Mouse (Mus musculus): Measurements from ENCODE around the gene Ifit3b. TPM values are rescaled to one million over a fixed set of nuclear protein-coding genes. Genes with fewer than 3 reads are reported as not detected.

The Ifit3b gene
- 0.92 and 1.2 TPM in 2 replicates for polyA plus RNA-seq (2015; fragmentation: Nextera tagmentation; extraction: Ambion mirVana)

GRCm38 (mm10) chr19:34607237-34608051 lies at the start of gene Ifit3b:
Gene Ifit3b, plus strand, starts transcription at chr19:34607970.

GRCm38 (mm10) chr19:34583126-34583766 lies 24.5 kb upstream of the Ifit3b start, which contains the start of gene Ifit3:
Gene Ifit3, plus strand, starts transcription at chr19:34583531.

DNA sequence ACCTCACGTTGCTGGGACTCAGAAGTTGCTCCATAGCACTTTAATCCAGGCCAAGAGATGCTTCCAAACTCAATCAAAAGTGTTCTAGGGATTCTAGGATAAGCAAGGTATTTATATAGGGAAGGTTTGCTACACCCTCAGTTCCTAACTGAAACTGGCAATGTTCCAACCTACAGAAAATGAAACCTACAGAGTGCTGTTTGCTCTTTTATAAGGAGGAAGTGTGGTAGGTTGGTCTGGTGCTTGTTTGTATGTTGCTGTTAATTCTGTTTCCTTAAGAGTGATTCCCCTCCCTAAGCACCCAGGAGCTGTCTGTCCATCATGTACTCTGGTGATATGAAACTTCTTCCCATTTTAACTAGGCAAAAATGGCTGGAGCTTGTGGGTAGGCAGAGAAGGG lies 5.9 kb upstream of the Ifit3b start, which contains the start of gene Ifit1bl1:
TSS of gene Ifit1bl1 (minus strand) at position 69 of the 400 bp plus-strand sequence.

DNA sequence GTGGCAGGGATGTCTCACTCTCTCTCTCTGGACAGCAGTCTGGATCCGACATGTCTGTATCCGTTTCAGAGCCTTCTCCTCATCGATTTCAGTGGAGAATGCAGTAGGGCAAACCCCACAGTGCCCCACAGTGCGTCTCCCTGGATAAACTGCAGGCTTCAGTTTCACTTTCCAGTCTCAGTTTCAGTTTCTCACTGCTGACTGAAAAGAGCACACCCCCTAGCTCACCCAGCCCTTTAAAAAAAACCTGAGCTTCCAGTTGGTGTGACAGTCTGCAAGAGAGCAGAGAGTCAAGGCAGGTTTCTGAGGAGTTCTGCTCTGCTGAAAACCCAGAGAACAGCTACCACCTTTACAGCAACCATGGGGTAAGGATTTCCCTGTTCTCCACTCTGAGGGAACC lies 32.9 kb downstream of the Ifit3b start, which contains the start of the genes Ifit1bl2 and Ifit1:
TSS of gene Ifit1bl2 (minus strand) at position 121 of the 400 bp plus-strand sequence.
TSS of gene Ifit1 (plus strand) at position 249 of the 400 bp plus-strand sequence.

Other genes starting within 250 kb of the Ifit3b start
- 1.0 and 1.1 TPM in 2 replicates for gene Ch25h, start 132.8 kb upstream of the Ifit3b start, polyA plus RNA-seq (2015; fragmentation: Nextera tagmentation; extraction: Ambion mirVana)
- gene Lipa, start 80.5 kb upstream of the Ifit3b start, polyA plus RNA-seq (2015; fragmentation: Nextera tagmentation; extraction: Ambion mirVana) = 14.9 and 19.3 TPM in 2 replicates
- gene Ifit2, start 57.3 kb upstream of the Ifit3b start, polyA plus RNA-seq (2015; fragmentation: Nextera tagmentation; extraction: Ambion mirVana) = 6.0 and 6.3 TPM in 2 replicates
- 4.4 and 4.5 TPM in 2 replicates for gene Ifit3, start 24.4 kb upstream of the Ifit3b start, polyA plus RNA-seq (2015; fragmentation: Nextera tagmentation; extraction: Ambion mirVana)
- gene Ifit1bl1, start 6.0 kb upstream of the Ifit3b start, polyA plus RNA-seq (2015; fragmentation: Nextera tagmentation; extraction: Ambion mirVana) = 0.77 and 0.79 TPM in 2 replicates
- 0.12 and 0.16 TPM in 2 replicates for gene Ifit1bl2, start 32.8 kb downstream of the Ifit3b start, polyA plus RNA-seq (2015; fragmentation: Nextera tagmentation; extraction: Ambion mirVana)
- gene Ifit1, start 32.9 kb downstream of the Ifit3b start, polyA plus RNA-seq (2015; fragmentation: Nextera tagmentation; extraction: Ambion mirVana) = 1.8 and 2.1 TPM in 2 replicates
- gene Slc16a12, start 139.3 kb downstream of the Ifit3b start, polyA plus RNA-seq (2015; fragmentation: Nextera tagmentation; extraction: Ambion mirVana) = 3.6 and 4.6 TPM in 2 replicates

Measured in skeletal muscle tissue, postnatal 0 days (tissue).